Mouse (Mus musculus): Measurements from ENCODE around the gene Nmral1. TPM values are rescaled to one million over a fixed set of nuclear protein-coding genes. Genes with fewer than 3 reads are reported as not detected.

Nmral1 gene
- total RNA-seq, 1 experiment: 35.2 TPM

DNA sequence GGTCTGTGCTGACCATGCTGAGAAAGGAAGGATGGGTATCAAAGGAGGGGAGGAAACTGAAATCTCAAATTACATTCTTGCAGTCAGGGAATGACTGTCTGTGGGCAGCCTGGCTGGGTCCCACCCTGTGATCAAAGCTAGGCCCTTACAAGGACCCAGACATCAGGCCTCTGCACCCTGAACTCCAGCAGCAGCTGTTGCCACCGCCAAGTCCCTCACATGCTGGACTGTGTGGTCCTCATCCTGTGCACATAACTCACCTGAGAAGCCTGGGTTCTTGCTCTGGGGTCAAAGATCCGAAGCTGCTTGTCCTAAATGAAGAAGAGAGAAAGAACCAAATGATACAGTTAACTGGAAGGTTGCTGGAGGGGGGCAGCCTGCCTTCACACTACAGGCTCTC is 57.6 kb downstream of the Nmral1 start:
- Histone ChIP-seq H3K4me1 (ENCODE audit: control insufficient read depth in 2 of 2, insufficient read depth in 2 of 2, low read length in 2 of 2, poor library complexity in 1 of 2) (peaks cover 0 to 14% of the 10 kb centered on the region in 2 experiments; a peak in 2 of 4 replicates), H3K36me3 (ENCODE audit: control insufficient read depth, insufficient read depth, low read length, poor library complexity, severe bottlenecking) (peaks cover 1% of the 10 kb centered on the region; the same call in 1 of the 2 replicates), H3K9ac (ENCODE audit: insufficient read depth, low read depth, low read length, poor library complexity, severe bottlenecking) (no peak overlapping the region), H3K27ac (ENCODE audit: insufficient read depth, low read depth, low read length, poor library complexity, severe bottlenecking) (no peak overlapping the region), H3K4me3 (ENCODE audit: insufficient read depth in 1 of 2, low read depth in 1 of 2, low read length in 2 of 2, poor library complexity in 1 of 2, severe bottlenecking in 1 of 2) (no peak overlapping the region), H3K9me3 (ENCODE audit: control insufficient read depth, insufficient read depth, low read depth, low read length) (no peaks in the 10 kb centered on the region)
- DNase-seq (ENCODE audit: low read depth, low spot score): no peak
- in situ Hi-C loops (cut with MboI; ENCODE audit: low sequenced_read_pairs in 2 of 2, unreplicated experiment in 2 of 2): no loop called here
- TF ChIP-seq ZNF384 (IDR thresholded peaks at IDR 0.05; ENCODE audit: low read depth, low read length) (no peak), CHD2 (IDR thresholded peaks at IDR 0.05; ENCODE audit: low read depth, low read length) (no peak), HCFC1 (IDR thresholded peaks at IDR 0.05; ENCODE audit: borderline replicate concordance, insufficient read depth, low read length) (no peak)

Other genes with a start within 250 kb of the Nmral1 start
- gene Srl, start 177.5 kb downstream of the Nmral1 start, total RNA-seq (2012; rRNA removed): 24.0 and 28.0 TPM in 2 replicates
- 15.4 and 19.0 TPM in 2 replicates for gene Tfap4, start 159.5 kb downstream of the Nmral1 start, total RNA-seq (2012; rRNA removed)
- 18.2 and 19.6 TPM in 2 replicates for gene Glis2, start 124.6 kb downstream of the Nmral1 start, total RNA-seq (2012; rRNA removed)
- gene Pam16, start 94.4 kb downstream of the Nmral1 start, total RNA-seq (2012; rRNA removed): 127 and 131 TPM in 2 replicates
- gene Vasn, start 79.4 kb downstream of the Nmral1 start, total RNA-seq (2012; rRNA removed): 8.7 and 11.2 TPM in 2 replicates
- 45.5 and 53.2 TPM in 2 replicates for gene Dnaja3, start 79.4 kb downstream of the Nmral1 start, total RNA-seq (2012; rRNA removed)
- 14.4 and 21.3 TPM in 2 replicates for gene Coro7, start 39.6 kb downstream of the Nmral1 start, total RNA-seq (2012; rRNA removed)
- 26.2 and 36.1 TPM in 2 replicates for gene Hmox2, start 7.0 kb upstream of the Nmral1 start, total RNA-seq (2012; rRNA removed)
- gene Cdip1, start 70.9 kb upstream of the Nmral1 start, total RNA-seq (2012; rRNA removed): 27.1 and 35.1 TPM in 2 replicates
- 0.09 and 0.21 TPM in 2 replicates for gene 4930562C15Rik, start 116.1 kb upstream of the Nmral1 start, total RNA-seq (2012; rRNA removed)
- gene Ubald1, start 161.0 kb upstream of the Nmral1 start, total RNA-seq (2012; rRNA removed): 26.7 and 41.3 TPM in 2 replicates
- 24.0 and 25.7 TPM in 2 replicates for gene Mgrn1, start 166.9 kb upstream of the Nmral1 start, total RNA-seq (2012; rRNA removed)
- gene Nudt16l1, start 219.4 kb upstream of the Nmral1 start, total RNA-seq (2012; rRNA removed): 39.6 and 40.0 TPM in 2 replicates
- gene Anks3, start 244.8 kb upstream of the Nmral1 start, total RNA-seq (2012; rRNA removed): 34.9 and 46.7 TPM in 2 replicates

Measured in ES-E14 (cell line).